Mouse (Mus musculus) midbrain, embryonic 13.5 days (tissue): Measurements from ENCODE around the gene Nck1. TPM values are rescaled to one million over a fixed set of nuclear protein-coding genes. Genes with fewer than 3 reads are reported as not detected.

Experiments used
- ATAC-seq: fragments of 200-750 bp; cut with Nextera tagmentation; 2 replicates; pipeline ENCODE4 v1.8.0; 2017; ENCODE audit warnings: mild to moderate bottlenecking, moderate TSS enrichment, moderate library complexity
- H3K27ac ChIP-seq: fragments of 300-500 bp; sonication (generic); 2 replicates; pipeline ENCODE4 v1.5.1; 2015; ENCODE audit warnings: inconsistent platforms, mild to moderate bottlenecking, moderate library complexity
- H3K27me3 ChIP-seq: fragments of 300-500 bp; sonication (generic); 2 replicates; pipeline ENCODE4 v1.6.1; 2015; ENCODE audit warnings: mild to moderate bottlenecking, inconsistent platforms
- H3K36me3 ChIP-seq: fragments of 300-500 bp; sonication (generic); 2 replicates; pipeline ENCODE4 v1.6.1; 2015; ENCODE audit warnings: mild to moderate bottlenecking, inconsistent platforms
- H3K4me1 ChIP-seq: fragments of 300-500 bp; sonication (generic); replicated peaks from 2 replicates; pipeline ENCODE4 v1.6.1; 2015; ENCODE audit warnings: inconsistent platforms
- H3K4me2 ChIP-seq: fragments of 300-500 bp; sonication (generic); replicated peaks from 2 replicates; pipeline ENCODE4 v1.6.1; 2015; ENCODE audit warnings: moderate library complexity, mild to moderate bottlenecking, inconsistent platforms
- H3K4me3 ChIP-seq: fragments of 300-500 bp; sonication (generic); replicated peaks from 2 replicates; pipeline ENCODE4 v1.5.1; 2015; ENCODE audit warnings: mild to moderate bottlenecking, inconsistent platforms
- H3K9ac ChIP-seq: fragments of 300-500 bp; sonication (generic); replicated peaks from 2 replicates; pipeline ENCODE4 v1.6.1; 2015; ENCODE audit warnings: mild to moderate bottlenecking, inconsistent platforms
- H3K9me3 ChIP-seq: fragments of 300-500 bp; sonication (generic); 2 replicates; pipeline ENCODE4 v1.6.1; 2016; ENCODE audit warnings: mild to moderate bottlenecking, inconsistent platforms
- WGBS: fragments of 180-500 bp; shearing (Covaris S2); methylation state at CpG from one replicate; pipeline ENCODE4 v1.1.7; 2015; 5-methylcytosine and 5-hydroxymethylcytosine counted together
- polyA plus RNA-seq: library from polyadenylated mRNA; unstranded; fragments of >200 nt; fragmentation: Nextera tagmentation; extraction: Ambion mirVana; gene quantifications from 2 replicates; pipeline ENCODE4 v1.2.1, GENCODE M21; 2015

Gene Nck1
- polyA plus RNA-seq, 1 experiment from 2014 or later = 61.6 TPM

GRCm38 (mm10) chr9:100465988-100466387 is 79.9 kb downstream of the Nck1 start:
- H3K9me3 ChIP-seq = no peaks in the 10 kb centered on the region
- no peak overlapping the region for H3K9ac ChIP-seq
- no peaks in the 10 kb centered on the region for H3K27me3 ChIP-seq
- no peak overlapping the region for H3K27ac ChIP-seq
- whole genome bisulfite sequencing = 94% methylated on average over 9 of the region's 9 CpGs
- H3K36me3 ChIP-seq = no peaks in the 10 kb centered on the region
- no peak overlapping the region for H3K4me3 ChIP-seq
- ATAC-seq = no peak
- no peak overlapping the region for H3K4me2 ChIP-seq
- no peaks in the 10 kb centered on the region for H3K4me1 ChIP-seq

- no peak overlapping the region for H3K4me2 ChIP-seq
- H3K36me3 ChIP-seq = peaks cover 2% of the 10 kb centered on the region; the same call in 1 of the 2 replicates
- no peaks in the 10 kb centered on the region for H3K4me1 ChIP-seq
- H3K27me3 ChIP-seq = no peaks in the 10 kb centered on the region
- WGBS = 96% methylated on average over 5 of the region's 5 CpGs
- no peak for ATAC-seq
- H3K27ac ChIP-seq = no peak overlapping the region
- H3K9ac ChIP-seq = no peak overlapping the region
- H3K9me3 ChIP-seq = no peaks in the 10 kb centered on the region
- H3K4me3 ChIP-seq = no peak overlapping the region
Measured at GRCm38 (mm10) chr9:100465380-100465779, 80.6 kb downstream of the Nck1 start.

GRCm38 (mm10) chr9:100463771-100464170 is 82.2 kb downstream of the Nck1 start:
- no peak for ATAC-seq
- H3K4me1 ChIP-seq = no peaks in the 10 kb centered on the region

GRCm38 (mm10) chr9:100462098-100462497 is 83.8 kb downstream of the Nck1 start:
- H3K9me3 ChIP-seq = no peaks in the 10 kb centered on the region
- no peak for ATAC-seq
- WGBS = 97% methylated on average over 4 of the region's 4 CpGs
- H3K4me3 ChIP-seq = no peak overlapping the region
- H3K36me3 ChIP-seq = peaks cover 6% of the 10 kb centered on the region
- H3K27me3 ChIP-seq = no peaks in the 10 kb centered on the region
- H3K4me1 ChIP-seq = no peaks in the 10 kb centered on the region
- no peak overlapping the region for H3K27ac ChIP-seq
- H3K9ac ChIP-seq = no peak overlapping the region
- H3K4me2 ChIP-seq = no peak overlapping the region

More at GRCm38 (mm10) chr9:100463771-100464170, 82.2 kb downstream of the Nck1 start:
- no peak overlapping the region for H3K27ac ChIP-seq
- no peak overlapping the region for H3K4me3 ChIP-seq
- no peak overlapping the region for H3K9ac ChIP-seq
- H3K27me3 ChIP-seq = no peaks in the 10 kb centered on the region
- H3K36me3 ChIP-seq = peaks cover 4% of the 10 kb centered on the region
- no peak overlapping the region for H3K4me2 ChIP-seq
- 95% methylated on average over 2 of the region's 2 CpGs for WGBS
- H3K9me3 ChIP-seq = no peaks in the 10 kb centered on the region

GRCm38 (mm10) chr9:100461671-100462070 is 84.3 kb downstream of the Nck1 start:
- Histone ChIP-seq H3K36me3 (peaks cover 6% of the 10 kb centered on the region), H3K4me2 (no peak overlapping the region), H3K4me1 (no peaks in the 10 kb centered on the region), H3K4me3 (no peak overlapping the region), H3K27me3 (no peaks in the 10 kb centered on the region), H3K9me3 (no peaks in the 10 kb centered on the region), H3K27ac (no peak overlapping the region), H3K9ac (no peak overlapping the region)
- 87% methylated on average over 9 of the region's 9 CpGs for WGBS
- no peak for ATAC-seq

GRCm38 (mm10) chr9:100460203-100460602 is 85.7 kb downstream of the Nck1 start:
- Histone ChIP-seq H3K4me3 (no peak overlapping the region), H3K9me3 (no peaks in the 10 kb centered on the region), H3K9ac (no peak overlapping the region), H3K27me3 (0 out of 2 replicates have a peak, but pooled peaks cover 3% of the 10 kb centered on the region), H3K4me2 (no peak overlapping the region), H3K36me3 (peaks cover 6% of the 10 kb centered on the region), H3K27ac (no peak overlapping the region), H3K4me1 (no peaks in the 10 kb centered on the region)
- WGBS = 96% methylated on average over 9 of the region's 9 CpGs
- ATAC-seq = no peak

GRCm38 (mm10) chr9:100457971-100458681 is 87.8 kb downstream of the Nck1 start:
- H3K4me1 ChIP-seq = peaks cover 6% of the 10 kb centered on the region; the same call in 1 of the 2 replicates
- H3K27me3 ChIP-seq = 0 out of 2 replicates have a peak, but pooled peaks cover 3% of the 10 kb centered on the region
- WGBS = 92% methylated on average over 17 of the region's 17 CpGs
- H3K4me2 ChIP-seq = no peak overlapping the region
- no peak for ATAC-seq
- H3K4me3 ChIP-seq = no peak overlapping the region
- H3K36me3 ChIP-seq = peaks cover 6% of the 10 kb centered on the region
- no peak overlapping the region for H3K27ac ChIP-seq
- no peaks in the 10 kb centered on the region for H3K9me3 ChIP-seq
- H3K9ac ChIP-seq = no peak overlapping the region

- H3K4me3 ChIP-seq = peak overlapping the region; percentile 34
- H3K9me3 ChIP-seq = no peaks in the 10 kb centered on the region
- no peak overlapping the region; the same call in 1 of the 2 replicates for H3K9ac ChIP-seq
- WGBS = 29% methylated on average over 9 of the region's 9 CpGs
- H3K4me2 ChIP-seq = peak overlapping the region; percentile 60
- peaks cover 4% of the 10 kb centered on the region; the same call in 1 of the 2 replicates for H3K36me3 ChIP-seq
- H3K4me1 ChIP-seq = peaks cover 6% of the 10 kb centered on the region; the same call in 1 of the 2 replicates
- 0 out of 2 replicates have a peak, but pooled peaks cover 3% of the 10 kb centered on the region for H3K27me3 ChIP-seq
- no peak overlapping the region for H3K27ac ChIP-seq
- ATAC-seq = peak; percentile 56; the same call in 1 of the 2 replicates
Measured at GRCm38 (mm10) chr9:100454664-100454993, 91.3 kb downstream of the Nck1 start.

GRCm38 (mm10) chr9:100453944-100454663 is 91.8 kb downstream of the Nck1 start:
- H3K4me1 ChIP-seq = peaks cover 6% of the 10 kb centered on the region; the same call in 1 of the 2 replicates
- peak overlapping the region; percentile 60 for H3K4me2 ChIP-seq
- H3K27me3 ChIP-seq = 0 out of 2 replicates have a peak, but pooled peaks cover 3% of the 10 kb centered on the region
- H3K36me3 ChIP-seq = peaks cover 4% of the 10 kb centered on the region; the same call in 1 of the 2 replicates
- no peak overlapping the region for H3K27ac ChIP-seq
- H3K9ac ChIP-seq = peak overlapping the region; percentile 36; the same call in 1 of the 2 replicates
- 8% methylated on average over 25 of the region's 25 CpGs for WGBS
- peak; percentile 53 for ATAC-seq
- H3K4me3 ChIP-seq = peak overlapping the region; percentile 34
- H3K9me3 ChIP-seq = no peaks in the 10 kb centered on the region

- no peak overlapping the region for H3K4me2 ChIP-seq
- no peak for ATAC-seq
- peaks cover 6% of the 10 kb centered on the region; the same call in 1 of the 2 replicates for H3K4me1 ChIP-seq
- H3K9ac ChIP-seq = no peak overlapping the region
- no peaks in the 10 kb centered on the region for H3K9me3 ChIP-seq
- H3K27ac ChIP-seq = no peak overlapping the region
- 75% methylated on average over 6 of the region's 6 CpGs for WGBS
- H3K36me3 ChIP-seq = no peaks in the 10 kb centered on the region
- no peak overlapping the region for H3K4me3 ChIP-seq
- peaks cover 14% of the 10 kb centered on the region; the same call in 1 of the 2 replicates for H3K27me3 ChIP-seq
Measured at GRCm38 (mm10) chr9:100452432-100452831, 93.5 kb downstream of the Nck1 start.

GRCm38 (mm10) chr9:100446059-100446686 is 99.8 kb downstream of the Nck1 start:
- no peaks in the 10 kb centered on the region for H3K36me3 ChIP-seq
- no peaks in the 10 kb centered on the region for H3K9me3 ChIP-seq
- H3K27ac ChIP-seq = peak overlapping the region; percentile 73
- ATAC-seq = peak; percentile 91
- WGBS = under 1% methylated on average over 32 of the region's 32 CpGs
- peak overlapping the region; percentile 51 for H3K4me3 ChIP-seq
- 0 out of 2 replicates have a peak, but pooled peaks cover 6% of the 10 kb centered on the region for H3K4me1 ChIP-seq
- H3K27me3 ChIP-seq = peaks cover 14% of the 10 kb centered on the region; the same call in 1 of the 2 replicates
- H3K4me2 ChIP-seq = peak overlapping the region; percentile 74
- H3K9ac ChIP-seq = peak overlapping the region; percentile 63
